ENCODE assay signal across 9 mouse cellular contexts in the genomic region with DNA sequence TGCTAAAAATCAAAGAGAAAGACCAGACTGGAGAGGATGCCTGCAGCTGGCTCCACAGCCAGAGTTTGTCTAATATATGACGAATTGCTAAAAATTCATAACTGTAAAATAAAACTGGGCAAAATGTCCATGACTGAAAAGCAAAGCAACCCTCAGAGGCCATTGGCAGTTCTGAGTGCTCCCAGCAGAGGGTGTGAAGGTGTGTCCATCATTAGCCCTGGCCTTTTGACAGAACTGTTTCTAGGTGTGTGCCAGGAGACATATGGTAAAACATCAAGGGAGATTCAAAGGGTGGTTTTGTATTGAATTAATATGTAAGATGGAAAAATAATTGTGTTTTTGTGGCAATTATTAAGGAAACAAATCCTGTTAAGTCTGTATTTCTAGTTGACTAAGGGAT. TPM values are rescaled to one million over a fixed set of nuclear protein-coding genes. Genes with fewer than 3 reads are reported as not detected.
DNase-seq lines count a peak whose midpoint lies in the region; ATAC-seq lines count a peak whose summit lies in the region.
"Had no signal": no experiment of that assay in that cellular context is flagged by ENCODE, and none has a peak within 500 bp of the region (broad histone marks: within the 10 kb centered on the region; RNA-seq: fewer than 3 reads in every experiment).

No protein-coding gene starts in this region.

- WGBS in heart, embryonic 12.5 days = 78% methylated on average over 1 of the region's 1 CpGs

- H3K4me1 ChIP-seq in heart, embryonic 12.5 days (replicated peaks) = no peaks in the 10 kb centered on the region
- H3K4me1 ChIP-seq: liver, embryonic 15.5 days had no signal

- DNase-seq in heart, adult 11 months = peak; percentile 88
- DNase-seq in 416B (ENCODE audit: low read depth) (peak; percentile 67), R1 (ENCODE audit: low read depth, low spot score) (peak; percentile 62)
- DNase-seq in lung, postnatal 36 days = peak; percentile 75
- DNase-seq in layer of hippocampus, adult 18-20 months (ENCODE audit: low spot score in 2 of 2) = no peak
- DNase-seq in yolk sac, embryonic 10.5 days (ENCODE audit: low spot score) = no peak

- no peak for ATAC-seq in heart, embryonic 12.5 days (ENCODE audit: insufficient number of reproducible peaks, low FRiP score)
- ATAC-seq in erythroblast, adult 5-6 weeks (replicated peaks; ENCODE audit: low FRiP score, poor library complexity, severe bottlenecking) = peak; percentile 97

- no peak overlapping the region for H3K4me2 ChIP-seq in heart, embryonic 12.5 days
- H3K4me2 ChIP-seq: liver, embryonic 15.5 days had no signal

- H3K4me3 ChIP-seq in heart, embryonic 12.5 days = no peak overlapping the region
- H3K4me3 ChIP-seq: liver, embryonic 15.5 days had no signal

- H3K9ac ChIP-seq in heart, embryonic 12.5 days = no peak overlapping the region
- H3K9ac ChIP-seq: liver, embryonic 15.5 days had no signal

- H3K9me3 ChIP-seq in heart, embryonic 12.5 days (replicated peaks) = no peaks in the 10 kb centered on the region
- H3K9me3 ChIP-seq: liver, embryonic 15.5 days had no signal

- H3K27me3 ChIP-seq in heart, embryonic 12.5 days (replicated peaks) = no peaks in the 10 kb centered on the region
- H3K27me3 ChIP-seq: liver, embryonic 15.5 days had no signal

- no peaks in the 10 kb centered on the region for H3K36me3 ChIP-seq in heart, embryonic 12.5 days
- H3K36me3 ChIP-seq: liver, embryonic 15.5 days had no signal

- H3K27ac ChIP-seq in heart, embryonic 12.5 days (ENCODE audit: poor library complexity, severe bottlenecking) = no peak overlapping the region
- H3K27ac ChIP-seq: liver, embryonic 15.5 days had no signal

RNA-seq across cellular contexts. Expression of a gene that starts 9.2 kb away (rescaled TPM):
- 8.0 and 8.4 TPM in 2 replicates for polyA plus RNA-seq in heart, embryonic 12.5 days (2016; fragmentation: Nextera tagmentation; extraction: Ambion mirVana)
- 10.9 and 16.3 TPM in 2 replicates for total RNA-seq in erythroblast, adult 5-6 weeks (2015; ENCODE audit: low replicate concordance)
- total RNA-seq in erythroblast, adult 5-6 weeks (2017; ENCODE audit: low replicate concordance) = 13.8 and 15.0 TPM in 2 replicates
- total RNA-seq in layer of hippocampus, adult 18-20 months (2021) = 10 to 100 TPM; 22.1 to 25.9 TPM

RNA-seq across cellular contexts. Expression of a gene that starts 45.1 kb away (rescaled TPM):
- polyA plus RNA-seq in heart, embryonic 12.5 days (2016; fragmentation: Nextera tagmentation; extraction: Ambion mirVana) = 0.54 and 0.82 TPM in 2 replicates
- total RNA-seq in erythroblast, adult 5-6 weeks (2015; ENCODE audit: low replicate concordance) = 53.4 and 60.0 TPM in 2 replicates
- total RNA-seq in erythroblast, adult 5-6 weeks (2017; ENCODE audit: low replicate concordance) = 10.7 and 19.7 TPM in 2 replicates
- total RNA-seq in layer of hippocampus, adult 18-20 months (2021) = under 1 TPM; 0.68 to 0.89 TPM

Comparison
In these comparisons a context has a peak if more than half of its experiments do, and no peak if none do; other contexts are left out.
1. DNase-seq: peak in heart, adult 11 months (single experiment), 416B (single experiment), R1 (single experiment) and lung, postnatal 36 days (single experiment); none in layer of hippocampus, adult 18-20 months (0 of 2) and yolk sac, embryonic 10.5 days (single experiment).
2. RNA of a gene that starts 45.1 kb away (total RNA-seq): 10.7 to 60.0 TPM in erythroblast, adult 5-6 weeks; 0.68 to 0.89 TPM in layer of hippocampus, adult 18-20 months; every median in the first group is over 4 times any median in the second.